Mouse (Mus musculus) skeletal muscle tissue, adult 2 months (tissue): ENCODE measurements at regions not wholly inside any gene's neighbourhood (a gene's known extent, or its start where the extent isn't known, plus 50 kb on each side); places are given as distances from the start of the nearest gene placed in this dataset.

Source experiments
- DNase-seq: peaks from one replicate; pipeline ENCODE4 v3.0.0-alpha.2; 2012; ENCODE audit warnings: low read depth, low spot score

DNA sequence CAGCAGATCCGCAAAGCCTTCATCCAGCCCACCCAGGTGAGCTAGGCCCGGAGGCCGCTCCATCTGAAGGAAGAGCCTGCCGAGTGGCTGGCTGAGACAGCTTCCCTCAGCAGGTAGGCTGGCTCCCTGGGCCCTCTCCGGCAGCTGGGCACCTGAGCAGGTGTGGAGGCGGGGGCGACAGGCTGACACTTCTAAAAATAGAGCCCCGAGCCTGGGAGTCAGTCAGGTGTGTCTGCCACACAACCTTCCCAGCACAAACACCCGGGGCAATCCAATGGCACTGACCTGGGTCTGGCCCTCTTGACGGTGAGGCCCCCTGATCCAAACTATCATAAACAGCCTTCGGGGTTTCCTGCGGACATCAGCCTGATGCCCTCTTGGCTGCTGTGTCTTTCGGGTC is 58.5 kb downstream of the Zfp36l2 start:
- DNase-seq: no peak

DNA sequence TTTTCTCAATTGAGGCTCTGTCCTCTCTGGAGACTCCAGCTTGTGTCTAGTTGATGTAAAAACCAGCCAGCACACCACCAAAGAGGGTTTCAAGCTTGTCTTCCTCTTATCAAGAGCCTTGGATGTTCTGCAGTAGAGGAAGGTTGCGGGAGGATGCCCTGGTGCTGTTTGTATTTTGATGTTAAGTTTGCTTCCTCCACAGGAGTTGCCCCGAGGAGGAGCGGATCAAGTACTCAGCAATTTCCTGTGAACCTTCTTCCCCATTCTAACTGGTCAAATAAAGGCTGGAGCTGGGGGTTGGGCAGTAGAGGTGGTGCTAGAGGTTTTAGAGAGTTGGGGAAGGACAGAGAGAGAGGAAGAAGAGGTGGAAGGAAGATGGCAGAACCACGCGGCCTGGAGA is 59.5 kb downstream of the Zfp36l2 start:
- DNase-seq: no peak

DNA sequence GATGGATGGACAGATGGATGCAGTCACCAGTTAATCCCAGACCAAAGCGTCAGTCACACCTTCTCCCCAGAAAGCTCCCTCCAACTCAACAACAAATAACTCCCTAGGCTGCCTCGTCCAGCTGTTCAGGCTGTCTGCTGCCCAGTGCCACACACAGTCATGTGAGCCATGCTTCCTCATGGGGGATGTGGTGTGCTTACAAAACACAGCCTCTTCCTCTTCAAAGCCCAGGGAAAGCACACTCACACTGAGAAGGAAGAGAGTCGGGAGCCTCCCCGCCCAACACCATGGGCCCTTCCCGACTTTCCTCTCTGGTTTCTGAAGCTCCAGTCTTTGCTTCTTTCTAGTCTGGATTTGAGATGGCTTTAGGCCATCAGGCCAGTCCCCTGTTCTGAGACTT is 61.6 kb downstream of the Zfp36l2 start:
- DNase-seq: no peak

DNA sequence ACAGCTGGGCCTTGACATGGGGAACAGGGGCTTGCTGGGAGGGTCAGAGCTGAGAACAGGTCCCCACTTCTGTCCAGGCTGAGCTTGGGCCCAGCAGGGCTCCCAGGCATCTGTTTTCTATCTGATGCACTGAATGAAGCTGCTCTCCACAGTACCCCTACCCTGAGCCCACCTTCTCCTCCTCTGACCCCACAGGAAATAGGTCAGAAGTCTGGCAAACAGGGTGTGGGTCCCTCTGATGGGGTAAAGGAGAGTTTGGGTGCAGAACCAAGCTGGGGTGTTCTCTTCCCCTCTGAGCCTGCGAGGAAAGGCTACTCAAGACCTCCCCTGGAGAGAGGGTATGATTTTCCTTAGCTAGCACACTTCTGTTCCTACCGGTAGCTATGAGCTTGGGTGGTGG is 64.6 kb downstream of the Zfp36l2 start:
- DNase-seq: no peak

DNA sequence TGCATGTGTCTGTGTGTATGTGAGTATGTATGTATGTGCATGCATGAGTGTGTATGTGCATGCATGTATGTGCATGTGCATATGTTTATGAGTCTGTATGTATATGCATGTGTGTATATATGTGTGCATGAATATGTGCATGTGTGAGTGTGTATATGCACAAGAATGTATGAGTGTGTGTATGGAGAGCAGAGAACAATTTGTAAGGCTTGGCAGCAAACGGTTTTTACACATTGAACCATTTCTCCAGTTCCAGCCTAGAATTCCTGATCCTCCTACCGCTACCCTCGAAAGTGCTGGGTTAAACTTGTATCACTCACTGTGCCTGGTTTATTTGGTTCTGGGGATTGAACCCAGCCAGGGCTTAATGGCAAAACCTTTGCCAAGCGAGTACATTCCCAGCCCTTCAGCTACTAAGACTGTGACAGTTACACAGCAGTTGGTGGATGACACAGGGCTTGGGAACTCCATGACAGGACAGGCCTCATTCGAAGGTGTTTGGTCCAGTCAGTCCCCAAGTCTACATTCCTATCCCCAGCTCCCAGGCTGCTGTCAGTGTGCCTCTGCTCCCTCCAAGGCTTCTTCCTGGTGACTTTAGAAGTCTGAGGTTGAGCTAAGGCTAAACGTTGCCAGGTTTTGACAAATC is 65.1 kb downstream of the Zfp36l2 start:
- DNase-seq: no peak

DNA sequence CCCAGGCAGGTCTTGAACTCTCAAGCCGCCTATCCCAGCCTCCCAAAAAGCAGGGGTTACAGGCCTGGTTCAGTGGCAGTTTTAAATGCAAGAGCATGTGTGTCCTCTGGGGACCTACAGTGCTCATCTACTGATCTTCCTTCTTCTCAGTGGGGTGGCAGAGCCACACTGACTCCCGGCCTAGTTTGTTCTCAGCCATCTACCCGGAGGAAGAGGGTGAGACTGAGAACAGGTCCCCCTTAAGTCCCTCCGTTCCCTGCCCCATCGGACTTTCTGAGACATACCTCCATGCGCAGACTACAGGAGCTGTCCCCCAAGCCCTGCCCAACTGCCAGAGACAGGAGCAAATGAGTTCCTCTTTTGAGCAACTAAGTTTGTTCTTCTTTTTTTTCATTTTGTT is 66.5 kb downstream of the Zfp36l2 start:
- DNase-seq: no peak

DNA sequence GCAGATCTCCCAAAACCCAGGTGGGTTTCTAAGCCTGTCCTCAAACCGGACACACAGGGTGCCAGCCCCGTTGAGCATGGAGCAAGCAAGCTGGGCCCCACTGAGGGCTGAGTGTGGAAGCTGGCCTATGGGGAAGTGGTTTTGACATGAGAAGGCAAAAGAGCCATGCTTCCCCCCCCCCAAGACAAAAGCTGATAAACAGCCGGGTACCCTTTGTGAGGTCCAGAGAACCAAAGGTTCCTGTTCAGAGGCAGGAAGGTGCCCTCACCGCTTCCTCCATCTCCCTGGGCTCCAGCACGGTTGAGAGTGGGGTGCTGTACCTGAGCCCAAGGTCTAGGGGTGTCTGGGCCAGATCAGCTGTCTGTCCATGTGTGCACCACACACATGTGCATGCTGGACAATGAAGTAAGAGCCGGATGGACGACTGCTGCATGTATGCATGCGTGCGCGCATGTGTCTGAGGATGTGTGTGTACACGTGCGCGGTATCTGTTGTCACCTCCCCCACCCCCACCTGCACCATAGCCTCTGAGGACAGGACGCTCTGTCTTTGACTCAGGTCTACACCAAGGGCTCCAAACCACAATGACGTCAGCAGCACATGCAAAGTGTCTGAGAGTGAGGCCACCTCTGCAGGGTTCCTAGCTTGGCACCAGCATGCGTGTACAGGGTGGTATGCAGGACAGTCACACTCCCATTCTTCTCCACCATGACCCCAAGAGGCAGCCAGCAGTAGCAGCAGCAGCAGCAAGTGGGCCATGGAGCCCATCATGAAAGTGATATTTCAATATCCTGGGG is 68.3 kb downstream of the Zfp36l2 start:
- DNase-seq: no peak

DNA sequence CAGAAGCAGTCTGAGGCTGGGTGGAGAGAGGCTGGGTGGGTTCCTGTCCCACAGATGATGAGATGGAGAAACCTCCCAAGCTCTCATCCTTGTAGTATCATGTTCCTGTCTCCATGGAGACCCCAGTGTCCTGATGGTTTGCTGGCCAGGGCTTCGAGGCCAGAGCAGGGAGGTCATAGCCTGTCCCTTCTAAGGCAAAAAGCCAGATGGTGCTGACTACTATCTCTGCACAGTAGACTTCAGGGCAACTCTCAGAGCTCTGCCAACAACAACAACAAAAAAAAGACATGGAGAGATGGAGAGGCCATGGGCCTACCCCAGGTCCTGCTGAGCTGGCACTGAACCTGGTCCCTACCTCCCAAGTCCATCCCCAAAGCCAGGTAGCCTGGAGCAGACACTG is 69.0 kb downstream of the Zfp36l2 start:
- no peak for DNase-seq

DNA sequence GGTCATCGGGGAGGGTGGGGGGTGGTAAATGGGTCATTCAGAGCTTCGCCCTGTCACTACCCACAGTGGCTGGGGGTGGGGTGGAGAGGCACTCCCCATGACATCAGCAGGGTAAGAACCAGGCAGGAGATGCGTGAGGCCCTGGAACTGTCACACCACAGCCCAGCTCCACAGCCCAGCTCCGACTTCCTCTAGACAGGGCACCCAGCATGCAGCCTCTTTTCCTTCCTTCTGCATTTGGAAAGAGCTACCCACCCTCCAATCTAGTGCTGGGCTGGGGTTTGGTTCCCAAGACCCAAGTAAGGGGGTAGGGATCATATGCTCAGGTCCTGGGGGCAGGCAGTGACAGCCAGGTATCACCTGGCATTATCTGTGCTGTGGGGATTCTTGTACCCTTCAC is 69.5 kb downstream of the Zfp36l2 start:
- no peak for DNase-seq

DNA sequence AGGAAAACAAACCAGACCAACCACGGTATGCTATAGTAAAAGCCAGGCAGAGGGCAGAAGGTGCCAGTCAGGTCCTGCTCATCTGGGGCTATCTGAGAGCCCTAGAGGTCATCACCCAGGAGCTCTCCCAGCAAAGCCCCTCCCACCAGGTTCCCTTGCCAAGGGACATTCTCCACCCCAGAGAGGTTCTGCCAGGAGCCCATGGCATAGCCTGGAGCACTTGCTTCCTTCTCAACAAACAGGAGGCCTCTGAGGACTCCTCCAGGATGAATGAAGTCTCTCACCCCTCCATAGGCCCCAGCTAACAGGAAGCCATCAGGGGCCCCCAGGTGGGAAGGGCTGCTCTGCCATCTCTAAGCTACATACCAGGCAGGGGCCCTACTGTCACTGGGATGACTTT is 70.0 kb downstream of the Zfp36l2 start:
- DNase-seq: no peak

DNA sequence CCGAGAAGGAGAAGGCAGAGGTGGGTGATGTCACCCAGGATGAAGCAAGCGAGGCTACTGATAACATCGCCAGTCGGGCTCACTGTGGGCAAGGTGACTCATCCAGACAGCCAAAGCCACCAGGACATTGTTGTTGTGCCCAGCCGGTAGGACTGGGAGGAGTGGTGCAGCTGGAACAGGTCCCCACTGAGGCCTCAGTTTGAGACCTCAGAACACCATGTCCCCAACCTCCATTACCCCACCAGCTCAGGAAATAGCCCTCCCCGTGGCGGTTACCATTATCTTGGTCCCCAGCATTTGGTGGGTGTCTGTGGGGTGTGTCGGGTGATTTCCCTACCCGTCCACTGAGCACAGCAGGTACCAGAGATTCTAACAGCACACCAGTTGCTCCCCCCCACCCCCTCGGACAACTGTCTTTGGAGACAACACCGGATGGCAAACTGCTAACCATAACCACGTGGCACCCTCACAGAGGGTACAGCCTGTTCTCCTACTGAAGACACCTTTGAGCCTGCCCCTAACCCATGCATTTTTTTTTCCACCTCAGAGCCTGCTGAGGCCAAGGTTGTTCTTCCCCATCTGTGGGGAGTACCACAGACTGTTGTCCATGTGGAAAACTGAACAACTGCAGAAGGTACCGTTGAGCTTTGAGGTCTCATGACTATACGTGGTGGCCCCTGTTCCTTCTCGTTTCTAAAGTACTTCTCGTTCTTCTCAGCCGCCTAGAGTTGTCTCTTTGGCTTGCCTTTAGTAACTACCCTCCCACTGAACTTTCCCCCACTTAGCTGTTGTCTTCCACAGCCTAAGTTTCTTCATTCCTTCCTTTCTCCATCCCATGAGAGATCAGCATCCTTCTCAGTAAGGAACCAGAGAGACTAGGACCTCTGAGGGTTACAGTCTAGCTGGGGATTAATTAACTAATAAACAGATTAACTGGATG is 71.1 kb downstream of the Zfp36l2 start:
- no peak for DNase-seq

DNA sequence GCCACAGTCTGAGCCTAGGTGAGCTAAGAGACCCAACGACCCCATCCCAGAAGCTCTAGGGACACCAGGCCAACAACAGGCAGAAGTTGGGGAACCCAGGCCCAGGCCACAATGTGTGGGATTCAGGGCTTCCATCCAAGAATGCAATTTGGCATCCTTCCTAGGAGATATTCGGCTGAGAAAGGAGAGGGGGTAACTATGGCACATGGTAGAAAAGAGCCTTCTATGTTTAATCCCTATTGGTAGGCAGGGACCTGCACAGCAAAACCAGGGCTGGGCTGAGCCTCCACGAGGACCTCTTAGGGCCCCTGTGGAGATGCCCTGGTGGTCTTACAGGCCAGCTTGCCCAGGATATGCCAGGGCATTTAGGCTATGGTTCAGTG is 71.8 kb downstream of the Zfp36l2 start:
- DNase-seq: no peak

DNA sequence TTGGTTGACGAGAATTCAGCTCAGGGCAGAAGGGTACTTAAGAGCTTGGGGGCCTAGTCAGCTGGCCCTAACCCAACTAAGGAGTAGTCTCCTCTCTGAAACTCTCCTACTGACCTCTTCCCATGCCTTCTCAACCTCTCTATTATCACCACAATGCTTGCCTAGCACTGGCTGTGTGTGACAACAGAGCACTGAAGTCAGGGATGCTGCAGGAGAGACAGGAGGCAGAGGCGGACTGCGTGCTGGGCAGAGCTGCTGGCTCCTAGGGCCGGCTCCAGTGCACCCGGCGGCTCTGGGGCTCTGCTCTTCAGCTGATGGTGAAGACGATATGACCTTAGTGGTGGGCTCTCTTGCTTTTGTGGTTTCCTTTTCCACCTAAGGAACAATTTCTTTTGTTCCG is 72.6 kb downstream of the Zfp36l2 start:
- DNase-seq: no peak

DNA sequence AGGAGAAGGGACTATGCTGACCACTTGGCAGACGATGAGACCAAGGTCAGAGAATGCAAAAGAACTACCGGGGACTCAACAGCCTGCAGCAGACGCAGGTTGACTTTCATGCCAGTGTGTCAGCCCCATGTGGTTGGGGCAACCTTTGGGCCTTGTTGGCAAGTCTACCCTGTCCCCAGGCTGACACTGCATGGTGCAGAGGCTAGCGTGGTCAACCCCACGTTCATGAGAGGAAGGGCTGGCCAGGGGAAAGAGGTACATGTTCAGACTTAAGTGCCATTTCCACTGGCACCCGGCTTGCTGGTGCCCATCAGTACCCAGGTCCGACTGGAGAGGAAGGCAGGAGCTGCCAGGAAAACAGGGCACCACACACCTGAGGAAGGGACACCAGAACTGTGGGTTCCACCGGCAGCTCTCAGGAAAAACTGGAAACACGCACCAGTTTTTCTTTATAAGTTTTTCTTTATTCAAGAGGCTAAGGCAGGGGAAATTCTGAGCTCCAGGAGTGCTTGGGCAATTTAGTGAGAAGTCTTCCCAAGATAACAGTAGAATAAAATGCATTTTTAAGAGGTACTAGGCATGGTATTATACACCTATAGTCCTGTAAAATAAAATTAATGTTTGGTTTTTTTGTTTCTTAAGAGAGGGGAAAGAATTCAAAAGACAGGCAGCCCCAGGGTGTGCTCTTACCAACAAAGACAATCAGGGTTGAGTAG is 73.3 kb downstream of the Zfp36l2 start:
- no peak for DNase-seq

DNA sequence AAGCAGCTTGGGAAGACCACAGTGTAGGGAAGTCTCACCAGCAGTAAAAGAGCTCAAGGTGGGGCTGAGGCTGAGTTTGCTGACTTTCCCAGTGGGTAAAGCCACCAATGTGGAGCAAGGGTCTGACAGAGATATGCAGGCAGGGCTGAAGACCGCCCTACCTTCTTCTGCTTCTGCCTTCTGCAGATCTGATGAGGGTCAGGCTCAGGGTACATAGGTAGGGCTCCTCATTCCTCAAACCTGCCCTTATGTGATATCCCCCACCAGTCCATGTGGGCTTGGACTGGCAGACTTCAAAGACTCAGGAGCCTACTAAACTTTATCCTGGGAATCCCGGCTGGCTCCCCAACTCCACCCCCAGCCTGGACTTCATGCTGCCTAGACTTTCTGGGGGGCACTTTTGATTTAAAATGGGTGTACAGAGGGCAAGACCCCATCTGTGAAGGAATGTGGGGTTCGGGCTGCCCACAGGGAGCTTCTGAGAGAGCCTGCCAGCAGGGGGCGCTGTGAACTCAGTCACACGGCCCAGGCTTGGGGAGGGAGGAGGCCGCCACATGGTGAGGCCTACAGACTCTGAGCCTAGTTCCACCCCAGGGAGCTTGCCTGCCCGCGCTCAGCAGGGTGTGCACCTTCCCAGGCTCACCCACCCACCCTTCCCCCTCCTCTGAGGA is 74.0 kb downstream of the Zfp36l2 start:
- peak; percentile 83 for DNase-seq

DNA sequence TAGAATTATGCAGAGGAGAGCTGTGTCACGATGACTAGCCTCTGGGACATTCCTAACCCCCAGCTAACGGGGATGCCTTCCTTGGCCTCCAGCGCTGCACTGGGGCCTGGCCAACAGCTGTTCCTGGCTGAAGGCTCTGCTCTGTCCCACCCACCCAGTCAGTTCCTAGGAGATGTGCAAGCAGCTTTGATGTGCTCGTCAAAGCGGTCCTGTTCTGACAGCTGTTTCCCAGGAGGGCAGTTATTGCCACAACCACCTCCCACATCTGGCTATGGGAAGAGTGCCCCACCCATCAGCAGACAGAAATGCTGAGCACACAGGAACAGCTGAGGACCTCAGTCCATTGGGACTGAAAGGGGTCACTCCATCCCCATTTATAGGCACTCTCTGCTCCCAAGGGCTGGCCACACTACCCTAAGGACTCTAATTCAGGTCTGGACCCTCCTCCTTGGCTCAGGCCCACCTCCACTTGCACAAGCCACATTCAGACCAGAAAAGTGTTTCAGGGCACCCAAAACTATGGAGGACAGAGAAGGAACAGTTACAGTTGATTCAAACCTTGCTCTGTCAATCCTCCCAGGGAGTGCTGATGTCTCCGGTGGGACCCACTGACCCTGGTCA is 75.2 kb downstream of the Zfp36l2 start:
- peak; percentile 91 for DNase-seq

DNA sequence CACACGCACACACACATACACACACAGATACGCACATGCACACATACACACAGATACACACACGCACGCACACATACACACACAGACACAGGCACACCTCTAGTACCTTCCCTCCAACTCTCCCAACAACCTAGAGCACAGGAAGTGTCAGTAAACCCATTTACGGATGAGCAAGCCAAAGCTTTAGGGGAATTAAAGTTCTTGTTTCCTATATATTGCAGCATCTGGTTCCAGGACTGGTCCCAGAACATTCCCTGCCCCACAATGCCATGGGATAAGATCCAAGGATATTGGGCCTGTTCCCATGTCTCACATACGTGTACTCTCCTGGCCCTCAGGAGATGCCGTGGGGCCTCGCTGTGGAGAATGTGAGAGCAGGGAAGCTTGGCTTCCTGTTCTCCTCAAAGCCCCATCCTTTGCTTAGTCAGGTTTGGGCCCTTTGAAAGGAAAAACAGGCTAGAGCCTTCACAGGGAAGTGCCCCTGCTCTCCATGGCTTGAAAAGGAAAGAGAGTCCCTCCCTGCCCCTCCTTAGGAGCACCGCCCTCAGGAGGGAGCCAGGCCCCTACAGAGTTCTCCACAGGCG is 75.9 kb downstream of the Zfp36l2 start:
- DNase-seq: no peak

DNA sequence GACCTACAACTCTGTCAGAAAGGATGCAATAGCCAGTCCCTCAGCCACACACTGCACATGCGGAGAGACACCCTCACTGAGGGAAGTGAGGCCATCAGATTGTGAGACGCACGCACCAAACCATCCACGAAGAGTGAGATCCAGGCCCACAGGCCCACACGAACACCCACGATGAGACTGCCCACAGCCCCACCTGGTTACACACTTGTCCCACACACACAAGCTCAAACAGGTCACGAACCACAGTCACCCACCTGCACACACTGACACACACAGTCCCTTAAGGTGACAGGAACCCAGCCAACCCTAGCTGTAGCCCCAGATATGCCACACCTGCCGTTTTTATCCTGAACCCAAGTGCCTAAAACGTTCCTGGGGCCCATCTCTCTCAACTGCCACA is 76.8 kb downstream of the Zfp36l2 start:
- no peak for DNase-seq

DNA sequence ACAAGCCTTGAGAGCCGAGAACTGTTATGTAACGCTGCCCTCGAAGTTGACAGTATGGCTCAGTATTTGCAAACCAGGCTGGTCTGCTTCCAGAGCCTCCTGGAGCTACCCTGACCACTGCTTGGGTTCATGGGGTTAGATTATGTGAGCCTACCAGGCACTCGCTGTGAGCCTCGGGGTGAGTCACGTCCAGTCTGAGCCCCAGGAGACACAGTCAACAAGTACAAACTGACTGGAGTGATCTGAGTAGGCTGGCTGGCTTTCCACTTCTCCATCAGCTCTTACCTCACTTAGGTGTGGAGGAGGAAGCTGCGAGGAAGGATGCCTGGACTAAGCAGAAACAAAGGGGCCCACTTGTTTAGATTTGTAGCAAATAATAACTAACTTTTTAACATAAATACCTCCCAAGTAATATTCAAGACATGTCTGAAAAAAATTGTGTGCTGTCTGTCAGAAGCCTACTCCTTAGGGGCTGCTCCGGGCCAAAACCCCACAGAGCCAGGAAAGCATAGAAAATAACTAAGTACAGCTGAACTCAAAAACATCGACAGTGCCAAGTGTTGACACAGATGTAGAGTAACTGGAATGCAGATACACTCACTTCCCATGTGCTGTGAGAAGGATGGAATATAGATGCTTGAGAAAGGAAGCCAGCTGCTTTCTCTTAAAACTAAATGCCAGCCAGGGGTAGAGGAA is 77.6 kb downstream of the Zfp36l2 start:
- peak; percentile 70 for DNase-seq
